Mouse (Mus musculus) splenic B cell, adult 2 months (primary cell): ENCODE data around the gene Map3k20.
A peak's percentile ranks its signal among the peaks of the same experiment; 100 is the strongest.

Experiments
- DNase-seq: peaks from one replicate; pipeline ENCODE4 v3.0.0-alpha.2; 2011; ENCODE audit warnings: low read depth, low spot score
- H3K27me3 ChIP-seq: 2 replicates; pipeline ENCODE4 v1.6.1; 2012; ENCODE audit warnings: mild to moderate bottlenecking, low read length, moderate library complexity, mixed read lengths; ENCODE audit not compliant: control insufficient read depth, poor library complexity, insufficient read depth, severe bottlenecking
- H3K36me3 ChIP-seq: 2 replicates; pipeline ENCODE4 v1.6.1; 2012; ENCODE audit warnings: mild to moderate bottlenecking, low read length, moderate library complexity, mixed read lengths; ENCODE audit not compliant: control insufficient read depth, poor library complexity, insufficient read depth, severe bottlenecking

Map3k20 gene

DNA sequence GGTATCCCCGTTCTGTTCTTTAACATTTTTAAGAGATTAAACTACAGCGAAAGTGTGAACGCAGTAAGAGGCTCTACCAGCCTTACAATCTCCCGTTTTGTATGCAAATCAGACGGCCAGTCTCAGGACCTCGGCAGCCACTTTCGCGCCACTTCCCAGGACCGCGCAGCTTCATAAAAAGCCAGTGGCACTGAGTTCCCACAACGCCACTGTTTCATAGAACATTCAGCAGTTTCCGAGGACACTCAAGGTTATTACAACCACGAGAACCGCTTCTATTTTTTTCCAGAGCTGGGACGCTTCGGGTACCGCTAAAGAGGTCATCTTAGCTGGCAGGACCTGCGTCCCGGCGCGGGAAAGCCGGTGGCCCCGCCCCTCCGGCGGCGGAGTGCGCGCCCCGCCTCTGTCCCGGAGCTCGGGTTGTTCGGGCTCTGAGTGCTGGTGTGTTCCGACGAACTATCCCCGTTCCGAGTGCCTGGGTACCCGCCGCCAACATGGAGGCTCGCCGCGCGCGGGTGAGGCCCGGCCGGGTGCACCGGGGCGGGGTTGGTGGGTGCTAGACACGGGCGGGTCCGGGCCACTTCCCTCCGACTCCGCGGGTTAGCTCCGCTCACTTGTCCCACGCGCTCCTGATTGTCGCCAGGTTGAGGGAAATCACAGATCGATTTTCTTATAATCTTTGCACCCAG is 190.5 kb downstream of the Map3k20 start, which contains the start of gene Cdca7:
TSS of gene Cdca7 (plus strand) at position 363 of the 689 bp plus-strand sequence.
- H3K36me3 ChIP-seq, result no peaks in the 10 kb centered on the region
- no peaks in the 10 kb centered on the region; the same call in none of the 2 replicates for H3K27me3 ChIP-seq
- DNase-seq, result peak; percentile 76

DNA sequence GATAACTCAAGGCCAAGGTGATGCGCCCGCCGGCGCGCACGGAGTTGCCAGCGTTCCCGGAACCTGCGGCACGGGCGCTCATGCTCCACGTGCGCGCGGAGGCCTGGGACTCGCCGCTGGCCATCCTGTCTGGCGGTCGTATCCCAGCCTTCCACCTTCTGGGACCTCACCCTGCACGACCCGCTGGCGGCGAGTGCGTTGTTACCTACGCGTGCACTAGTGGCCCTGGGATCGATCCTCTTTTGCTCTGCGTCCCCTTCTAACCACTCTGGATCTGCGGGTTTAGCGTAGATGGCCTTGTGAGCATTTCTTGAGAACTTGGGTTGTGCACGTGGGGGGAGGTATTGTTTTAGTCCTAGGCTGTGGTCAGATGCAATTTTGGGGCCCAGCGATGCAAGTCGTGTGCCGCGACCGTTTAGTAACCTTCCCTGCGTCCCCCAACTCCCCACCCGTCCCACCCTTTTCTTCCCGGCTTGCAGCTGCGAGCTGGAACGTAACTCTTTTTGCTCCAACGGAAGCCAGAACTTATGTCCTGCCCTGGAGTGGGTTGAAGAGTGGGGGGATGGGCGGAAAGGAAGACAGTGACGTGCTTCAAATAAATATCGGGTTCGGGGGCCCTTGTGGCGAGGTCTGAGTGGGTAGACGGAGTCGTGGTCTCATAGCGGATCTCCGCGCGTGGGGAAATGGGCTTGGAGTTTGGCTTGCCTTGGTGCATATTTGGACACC is 191.2 kb downstream of the Map3k20 start:
- H3K36me3 ChIP-seq, result no peaks in the 10 kb centered on the region
- no peaks in the 10 kb centered on the region; the same call in none of the 2 replicates for H3K27me3 ChIP-seq
- peak; percentile 33 for DNase-seq

DNA sequence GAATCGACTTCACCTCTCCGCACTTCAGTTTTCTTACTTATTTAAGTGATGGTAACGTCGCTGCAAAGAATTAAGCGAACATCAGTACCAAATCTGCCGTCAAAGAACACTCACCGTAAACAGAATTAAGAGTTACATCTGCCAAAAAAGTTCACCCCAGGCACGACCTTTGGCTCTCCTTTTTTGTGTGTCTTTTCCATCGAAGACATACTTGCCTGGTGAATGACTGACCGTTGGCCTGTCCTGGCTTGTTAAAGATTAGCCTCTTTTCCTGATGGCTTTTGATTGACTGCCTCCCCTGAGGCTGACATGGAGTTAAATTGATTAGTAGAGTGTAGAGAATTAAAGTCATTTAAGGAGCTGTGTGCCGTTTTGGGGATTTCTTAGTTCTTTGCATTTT is 191.8 kb downstream of the Map3k20 start:
- DNase-seq, result no peak
- H3K36me3 ChIP-seq, result no peaks in the 10 kb centered on the region
- H3K27me3 ChIP-seq, result no peaks in the 10 kb centered on the region; the same call in none of the 2 replicates

DNA sequence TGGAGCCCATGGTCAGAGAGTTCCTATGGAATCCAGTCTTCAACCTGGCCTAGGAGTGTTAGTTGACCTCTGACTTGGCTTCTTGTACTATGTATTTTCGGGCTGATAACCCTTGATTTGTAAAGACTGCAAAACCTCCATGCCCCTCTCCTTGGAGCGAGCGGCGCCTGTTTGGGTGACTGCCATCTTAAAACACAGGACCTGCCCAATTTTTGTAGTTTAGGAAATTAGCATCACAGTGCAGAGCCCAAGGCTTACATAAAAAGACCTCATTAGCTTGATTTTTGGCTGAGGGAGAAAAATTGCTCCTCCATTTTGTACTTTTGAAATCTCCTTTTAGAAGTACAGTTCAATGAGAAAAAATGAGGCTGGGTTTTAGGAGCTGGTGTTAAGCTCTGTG is 192.7 kb downstream of the Map3k20 start:
- no peak for DNase-seq
- no peaks in the 10 kb centered on the region; the same call in none of the 2 replicates for H3K27me3 ChIP-seq
- H3K36me3 ChIP-seq, result 0 out of 2 replicates have a peak, but pooled peaks cover 4% of the 10 kb centered on the region

DNA sequence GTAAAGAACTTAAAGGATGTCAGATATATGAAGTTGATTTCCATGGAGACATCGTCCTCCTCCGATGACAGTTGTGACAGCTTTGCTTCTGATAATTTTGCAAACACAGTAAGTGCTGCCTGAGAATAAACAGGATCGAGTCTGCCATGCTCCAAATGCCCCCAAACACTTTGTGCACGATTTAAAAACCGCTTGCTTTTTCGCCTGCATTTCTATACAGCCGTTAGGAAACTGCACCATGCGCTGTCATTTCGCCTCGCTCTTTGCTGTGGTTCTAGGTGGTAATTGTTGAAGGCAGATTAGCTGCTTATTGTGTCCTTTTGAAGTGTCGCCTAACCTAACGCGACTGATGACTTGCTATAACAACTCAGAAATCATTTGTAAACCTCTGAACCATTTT is 193.5 kb downstream of the Map3k20 start:
- Histone ChIP-seq H3K27me3 (no peaks in the 10 kb centered on the region; the same call in 1 of the 2 replicates), H3K36me3 (peaks cover 9% of the 10 kb centered on the region; the same call in 1 of the 2 replicates)
- no peak for DNase-seq

DNA sequence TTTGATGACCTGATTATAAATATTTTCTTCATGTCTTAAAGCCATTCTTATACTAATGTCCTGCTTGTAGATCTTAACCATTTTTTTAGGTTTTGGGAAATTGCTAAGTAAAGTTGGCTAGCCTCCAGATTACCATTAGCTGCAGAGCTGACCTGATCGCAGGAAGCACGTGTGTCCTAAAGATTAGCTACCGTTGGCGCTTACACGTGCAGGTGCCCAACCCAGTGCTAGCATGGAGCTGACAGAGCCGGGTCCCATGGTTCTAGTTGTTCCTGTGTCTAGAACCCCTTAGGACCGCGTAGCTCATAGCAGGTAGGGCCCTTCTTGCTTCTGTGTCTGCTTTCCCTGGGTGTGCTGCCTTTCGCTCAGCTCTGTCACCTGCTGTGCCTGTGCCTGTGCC is 194.4 kb downstream of the Map3k20 start:
- H3K27me3 ChIP-seq, result no peaks in the 10 kb centered on the region; the same call in 1 of the 2 replicates
- DNase-seq, result no peak
- peaks cover 9% of the 10 kb centered on the region; the same call in 1 of the 2 replicates for H3K36me3 ChIP-seq

DNA sequence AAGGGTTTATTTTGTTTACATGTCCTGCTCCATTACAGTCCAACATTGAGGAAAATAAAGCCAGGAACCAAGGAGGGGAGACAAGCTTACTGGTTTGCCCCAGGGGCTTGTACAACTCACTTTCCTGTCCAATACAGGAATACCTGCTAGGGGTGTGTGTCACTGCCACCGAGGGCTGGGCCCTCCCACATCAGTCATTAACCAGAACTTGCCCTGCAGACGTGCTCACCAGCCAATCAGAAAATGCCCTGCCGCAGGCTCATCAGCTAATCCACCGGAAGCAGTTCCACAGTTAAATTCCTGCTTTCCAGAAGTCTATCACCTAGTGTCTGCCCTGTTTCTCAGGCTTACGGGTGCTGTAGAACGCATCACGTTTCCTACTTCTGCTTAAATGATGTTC is 206.2 kb downstream of the Map3k20 start:
- no peaks in the 10 kb centered on the region for H3K27me3 ChIP-seq
- no peaks in the 10 kb centered on the region for H3K36me3 ChIP-seq
- DNase-seq, result no peak
